Mouse (Mus musculus) bone marrow, adult 2 months (tissue): ENCODE measurements at regions not wholly inside any gene's neighbourhood (a gene's known extent, or its start where the extent isn't known, plus 50 kb on each side); places are given as distances from the start of the nearest gene placed in this dataset.

ENCODE experiments used
- H3K27ac ChIP-seq: fragments of 200-500 bp; 2 replicates; pipeline ENCODE4 v1.5.1; 2012; ENCODE audit warnings: low read depth, mild to moderate bottlenecking, control low read depth, inconsistent platforms, low read length; ENCODE audit not compliant: control insufficient read depth, poor library complexity, insufficient read depth
- H3K4me1 ChIP-seq: fragments of 200-500 bp; 2 replicates; pipeline ENCODE4 v1.6.1; 2011; ENCODE audit warnings: low read length; ENCODE audit not compliant: control insufficient read depth, insufficient read depth
- H3K4me3 ChIP-seq: fragments of 200-500 bp; replicated peaks from 2 replicates; pipeline ENCODE3; 2011; ENCODE audit warnings: mild to moderate bottlenecking, low read depth, low read length, control low read depth; ENCODE audit not compliant: control insufficient read depth
- CTCF ChIP-seq: fragments of 200-500 bp; IDR thresholded peaks from 2 replicates; pipeline ENCODE4 v1.5.1; 2011; ENCODE audit warnings: low read length, control low read depth; ENCODE audit not compliant: control insufficient read depth, insufficient read depth
- POLR2A ChIP-seq: fragments of 200-500 bp; IDR thresholded peaks from 2 replicates; pipeline ENCODE4 v1.6.1; 2011; ENCODE audit warnings: low read depth, mild to moderate bottlenecking, control low read depth, low read length, borderline replicate concordance; ENCODE audit not compliant: control insufficient read depth
- WGBS: fragments of 180-500 bp; shearing (Covaris S2); methylation state at CpG from one replicate; pipeline ENCODE4 v1.1.7; 2018; 5-methylcytosine and 5-hydroxymethylcytosine counted together

DNA sequence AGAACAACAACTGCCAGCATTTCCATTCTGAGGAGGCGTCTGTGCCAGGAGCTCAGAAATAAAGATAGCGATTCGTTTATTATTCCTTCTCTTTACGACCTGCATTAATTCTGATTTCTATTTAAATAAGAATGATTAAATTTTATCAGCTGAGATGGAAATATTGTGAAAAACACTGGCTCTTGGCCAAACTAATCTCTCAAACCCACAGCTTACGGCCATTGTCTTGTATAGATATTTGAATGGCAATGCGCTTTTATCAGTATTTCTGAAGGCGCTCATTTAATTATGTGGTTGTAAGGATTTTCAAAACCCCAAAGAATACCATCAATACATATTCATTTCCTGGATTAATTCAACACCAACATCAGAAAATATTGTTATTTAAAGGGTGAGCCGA, 97.4 kb upstream of the Irx5 start:
- WGBS = 86% methylated on average over 8 of the region's 8 CpGs
- H3K4me1 ChIP-seq = no peaks in the 10 kb centered on the region
- no peak overlapping the region for H3K27ac ChIP-seq
- no peak overlapping the region for H3K4me3 ChIP-seq
- TF ChIP-seq CTCF = no peak

DNA sequence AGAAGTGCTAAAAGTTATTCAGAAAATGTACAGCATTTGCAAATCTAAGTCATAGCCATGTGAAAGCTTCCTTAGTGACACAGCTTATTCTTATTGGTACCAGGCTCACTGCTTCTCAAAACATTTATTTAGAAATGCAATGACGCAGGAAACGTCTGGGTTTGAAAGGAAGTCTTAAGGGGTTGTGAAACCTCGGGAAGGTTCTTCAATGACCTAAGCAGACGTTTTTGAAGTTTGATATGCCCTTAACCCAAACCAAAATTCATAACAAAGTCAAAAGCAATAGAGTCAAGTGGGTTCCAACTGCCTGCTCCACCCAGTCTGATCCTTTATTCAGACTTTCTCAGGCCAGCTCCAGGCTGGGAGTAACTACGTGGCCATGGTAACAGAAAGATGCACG, 99.2 kb upstream of the Irx5 start:
- H3K4me1 ChIP-seq = no peaks in the 10 kb centered on the region
- no peak overlapping the region for H3K4me3 ChIP-seq
- WGBS = 23% methylated on average over 6 of the region's 6 CpGs
- H3K27ac ChIP-seq = no peak overlapping the region
- TF ChIP-seq CTCF (no peak), POLR2A (no peak)

DNA sequence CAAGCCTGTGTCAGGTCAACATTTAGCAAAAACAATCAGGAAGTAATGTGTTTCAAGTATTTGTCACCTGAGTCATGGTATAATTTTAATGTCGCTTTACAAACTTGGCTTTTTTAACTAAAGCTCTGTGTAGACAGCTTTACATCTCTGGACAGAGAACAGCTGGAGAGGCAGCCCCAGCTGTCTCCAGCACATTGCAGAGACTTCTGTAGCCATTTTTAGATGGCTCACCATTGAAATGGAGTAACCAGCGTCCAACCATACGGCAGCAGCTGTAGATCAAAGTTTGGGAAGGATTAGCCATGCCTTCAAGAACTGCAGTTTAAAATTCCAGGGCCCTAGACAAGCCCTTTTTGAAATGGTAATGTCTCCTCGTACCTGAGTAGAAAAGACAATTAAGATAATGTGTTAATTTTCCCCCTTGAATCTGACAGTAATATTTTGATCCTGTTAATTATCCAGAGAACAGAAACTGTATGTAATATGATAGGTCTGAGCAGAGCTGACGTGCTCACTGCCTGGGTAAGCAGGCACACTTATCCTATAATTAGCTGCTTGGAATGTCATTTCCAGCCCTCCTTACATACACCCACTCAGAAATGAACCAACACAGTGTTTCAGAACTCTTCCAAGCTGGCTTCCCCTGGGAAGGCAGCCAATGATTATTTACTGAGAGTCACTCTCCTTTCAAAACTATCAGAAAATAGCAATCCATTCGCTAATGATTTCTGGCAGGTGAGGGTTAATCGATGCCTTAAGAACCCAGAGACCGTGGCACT, 104.6 kb upstream of the Irx5 start:
- Histone ChIP-seq H3K4me1 (no peaks in the 10 kb centered on the region), H3K27ac (no peak overlapping the region), H3K4me3 (no peak overlapping the region)
- 77% methylated on average over 8 of the region's 8 CpGs for WGBS
- TF ChIP-seq CTCF (no peak), POLR2A (no peak)

DNA sequence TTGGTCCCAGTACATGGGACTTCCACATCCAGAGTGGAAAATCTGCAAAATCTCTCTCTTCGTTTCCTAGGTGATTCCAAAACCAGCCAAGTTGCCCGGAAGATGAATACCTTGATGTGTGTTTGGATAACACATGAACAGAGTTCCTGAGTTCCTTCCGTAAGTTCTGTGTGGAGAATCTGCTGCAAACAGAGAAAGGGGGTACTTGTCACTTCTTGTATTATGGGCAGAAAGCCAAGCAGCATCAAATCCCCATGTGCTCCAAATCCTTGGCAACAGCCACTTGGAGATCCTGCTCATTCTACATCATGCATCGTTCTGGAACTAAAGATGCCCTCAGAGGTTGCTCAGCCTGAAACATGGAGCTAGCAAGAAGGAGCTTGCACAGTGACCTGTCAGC, 111.1 kb upstream of the Irx5 start:
- H3K4me3 ChIP-seq = no peak overlapping the region
- TF ChIP-seq POLR2A (no peak), CTCF (no peak)
- H3K27ac ChIP-seq = no peak overlapping the region
- no peaks in the 10 kb centered on the region for H3K4me1 ChIP-seq
- WGBS = 71% methylated on average over 4 of the region's 4 CpGs

DNA sequence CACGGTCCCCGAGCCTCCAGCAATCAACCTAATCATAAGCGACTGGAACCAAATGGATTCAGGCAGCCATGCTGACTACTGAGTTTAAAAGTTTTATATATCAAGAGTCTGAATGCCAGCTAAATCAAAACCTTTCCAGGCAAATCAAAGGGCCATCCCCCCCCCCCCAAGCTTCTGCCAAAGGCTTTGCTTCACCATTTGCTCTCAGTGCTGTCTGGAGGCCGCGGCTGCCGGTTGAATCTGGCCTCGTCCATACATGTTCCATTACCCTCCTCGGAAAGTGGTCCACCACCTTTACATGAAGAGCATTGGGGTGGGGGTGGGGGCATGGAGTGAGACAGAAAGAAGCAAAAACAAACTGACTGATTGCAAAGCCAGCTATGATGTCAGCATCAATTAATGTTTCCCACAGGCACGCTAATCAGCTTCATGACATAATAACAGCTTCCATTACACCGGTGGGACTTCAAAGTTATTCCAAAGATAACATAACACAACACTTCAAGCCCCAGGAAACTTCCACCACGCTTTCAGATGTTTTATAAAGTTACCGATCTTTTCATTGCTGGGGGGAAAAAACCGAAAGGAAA, 116.6 kb upstream of the Irx5 start:
- no peaks in the 10 kb centered on the region for H3K4me1 ChIP-seq

DNA sequence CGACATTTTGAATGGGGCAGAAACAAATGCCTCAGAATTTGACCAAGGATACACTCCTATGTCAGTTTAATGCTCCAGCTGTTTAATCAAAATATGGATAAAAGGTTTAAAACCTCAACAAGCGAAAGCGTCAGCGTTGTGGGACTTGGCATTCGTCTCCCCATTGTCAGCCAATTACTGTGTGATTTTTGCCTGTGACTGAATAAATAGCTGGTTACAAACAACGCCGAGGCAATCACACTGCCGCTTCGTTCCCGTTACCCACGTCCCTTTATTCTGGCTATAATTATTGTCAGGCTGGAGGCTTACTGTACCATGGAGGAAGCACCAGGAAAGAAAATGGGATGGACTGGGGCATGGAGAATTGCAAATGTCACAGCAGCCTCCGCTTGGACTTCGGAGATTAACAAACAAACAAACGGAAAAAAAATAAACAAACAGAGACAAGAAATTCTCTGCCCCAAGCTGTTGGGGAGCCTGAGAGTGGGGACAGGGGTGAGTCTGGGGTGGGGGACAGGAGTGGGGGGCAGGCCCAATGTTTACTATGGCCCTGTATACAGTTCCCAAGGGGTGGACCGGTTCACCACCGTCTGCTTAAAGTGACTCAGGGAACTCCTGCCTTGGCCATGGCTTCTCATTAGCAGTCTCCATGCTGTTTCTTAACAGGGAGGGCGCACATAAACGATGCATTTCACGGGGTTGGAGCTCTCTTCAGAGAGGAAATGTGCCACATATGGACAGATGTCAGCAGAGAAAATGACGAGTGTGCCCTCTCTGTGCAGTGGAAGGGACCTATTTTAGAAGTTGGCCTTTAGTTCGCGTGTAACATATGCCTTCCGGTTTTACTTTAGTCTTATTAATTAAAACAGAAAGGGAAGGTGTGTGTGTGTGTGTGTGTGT, 125.8 kb upstream of the Irx5 start:
- Histone ChIP-seq H3K27ac (no peak overlapping the region), H3K4me1 (no peaks in the 10 kb centered on the region), H3K4me3 (no peak overlapping the region)
- WGBS = 72% methylated on average over 23 of the region's 23 CpGs
- TF ChIP-seq CTCF (no peak), POLR2A (no peak)

More for the DNA sequence above, 116.6 kb upstream of the Irx5 start:
- H3K27ac ChIP-seq = no peak overlapping the region
- WGBS = 81% methylated on average over 13 of the region's 13 CpGs
- H3K4me3 ChIP-seq = no peak overlapping the region
- TF ChIP-seq POLR2A (no peak), CTCF (no peak)

DNA sequence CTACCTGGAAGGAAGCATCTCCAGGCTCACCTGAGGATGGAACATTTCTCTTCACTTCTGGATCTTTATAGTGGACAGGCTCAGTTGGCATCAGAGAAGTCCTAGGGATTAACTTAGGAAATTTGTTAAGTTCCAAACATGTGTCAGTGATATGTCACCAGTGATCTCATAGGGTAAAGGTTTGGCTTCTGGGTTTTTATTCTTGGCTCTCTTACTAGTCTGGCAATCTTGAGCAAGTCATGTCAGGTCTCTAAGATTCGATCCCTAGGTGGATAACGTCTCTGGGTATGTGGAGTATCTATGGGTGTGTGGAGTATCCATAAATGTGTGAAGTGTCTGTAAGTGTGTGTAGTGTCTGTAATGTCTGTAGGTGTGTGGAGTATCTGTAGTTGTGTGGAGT, 127.9 kb upstream of the Irx5 start:
- WGBS = 73% methylated on average over 2 of the region's 2 CpGs

DNA sequence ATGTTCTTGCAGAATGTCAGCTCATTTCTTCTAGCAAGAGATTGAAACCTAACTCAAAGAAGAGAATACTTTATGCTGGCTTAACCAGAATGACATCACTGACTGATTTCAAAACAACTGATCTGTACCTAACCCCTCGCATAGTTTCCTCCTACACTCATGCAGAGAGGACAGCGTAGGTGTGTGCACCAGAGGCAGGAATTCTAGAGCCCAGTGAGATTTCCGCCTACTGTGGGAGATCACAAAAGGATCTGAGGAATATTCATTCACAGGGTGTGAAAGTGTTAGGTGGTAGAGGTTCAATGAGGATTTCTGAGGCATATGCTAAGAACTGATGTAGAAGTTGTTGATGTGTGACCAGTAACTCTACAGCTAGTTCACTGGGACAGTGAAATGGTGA, 132.5 kb upstream of the Irx5 start:
- 81% methylated on average over 3 of the region's 3 CpGs for WGBS
- H3K4me3 ChIP-seq = no peak overlapping the region
- TF ChIP-seq POLR2A = no peak
- no peak for TF ChIP-seq CTCF
- no peaks in the 10 kb centered on the region for H3K4me1 ChIP-seq
- no peak overlapping the region for H3K27ac ChIP-seq

More for the DNA sequence above, 127.9 kb upstream of the Irx5 start:
- H3K27ac ChIP-seq = no peak overlapping the region
- H3K4me3 ChIP-seq = no peak overlapping the region
- H3K4me1 ChIP-seq = no peaks in the 10 kb centered on the region
- TF ChIP-seq POLR2A (no peak), CTCF (no peak)
